Mouse (Mus musculus): ENCODE results near the gene Fgfr2. TPM values are rescaled to one million over a fixed set of nuclear protein-coding genes. Genes with fewer than 3 reads are reported as not detected.

Fgfr2 gene
- total RNA-seq, 1 experiment = 37.5 TPM

DNA sequence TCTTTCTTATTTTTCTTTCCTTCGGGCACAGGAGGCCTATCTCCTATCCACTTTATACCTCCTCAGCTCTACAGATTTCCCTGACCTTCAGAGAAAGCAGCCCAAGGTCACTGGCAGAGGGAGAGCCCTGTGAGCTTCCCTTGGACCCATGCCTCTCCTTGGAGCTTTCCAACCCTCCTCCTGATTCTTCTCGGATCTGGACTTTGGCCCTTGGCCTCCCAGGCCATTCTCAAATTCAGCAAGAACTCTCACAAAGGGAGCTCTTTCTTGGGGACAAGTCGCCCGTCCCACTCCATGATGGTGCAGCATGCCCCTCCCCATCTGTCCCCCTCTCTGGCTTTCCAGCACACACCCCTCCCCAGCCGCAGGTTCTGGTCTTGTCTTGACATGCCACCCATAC, 2172.1 kb downstream of the Fgfr2 start:
- no peak for DNase-seq (ENCODE audit: low read depth, low spot score)
- Histone ChIP-seq H3K9me3 (ENCODE audit: control insufficient read depth, insufficient read depth, low read depth, low read length) (no peaks in the 10 kb centered on the region), H3K4me3 (ENCODE audit: insufficient read depth in 1 of 2, low read depth in 1 of 2, low read length in 2 of 2, poor library complexity in 1 of 2, severe bottlenecking in 1 of 2) (no peak overlapping the region), H3K9ac (ENCODE audit: insufficient read depth, low read depth, low read length, poor library complexity, severe bottlenecking) (peak overlapping the region; percentile 36; the same call in 1 of the 2 replicates), H3K4me1 (ENCODE audit: control insufficient read depth in 2 of 2, insufficient read depth in 2 of 2, low read length in 2 of 2, poor library complexity in 1 of 2) (peaks cover 2 to 14% of the 10 kb centered on the region in 2 experiments; a peak in 2 of 4 replicates), H3K36me3 (ENCODE audit: control insufficient read depth, insufficient read depth, low read length, poor library complexity, severe bottlenecking) (no peaks in the 10 kb centered on the region), H3K27ac (ENCODE audit: insufficient read depth, low read depth, low read length, poor library complexity, severe bottlenecking) (peak overlapping the region; percentile 47; the same call in 1 of the 2 replicates)
- TF ChIP-seq CHD2 (IDR thresholded peaks at IDR 0.05; ENCODE audit: low read depth, low read length) (no peak), HCFC1 (IDR thresholded peaks at IDR 0.05; ENCODE audit: borderline replicate concordance, insufficient read depth, low read length) (no peak), MAFK (IDR thresholded peaks at IDR 0.05; ENCODE audit: insufficient read depth, low read depth, low read length) (no peak), ZNF384 (IDR thresholded peaks at IDR 0.05; ENCODE audit: low read depth, low read length) (no peak), ZC3H11A (IDR thresholded peaks at IDR 0.05; ENCODE audit: borderline replicate concordance, low read depth, low read length) (no peak)
- in situ Hi-C loops (cut with MboI; ENCODE audit: low sequenced_read_pairs in 2 of 2, unreplicated experiment in 2 of 2) = no loop called here

DNA sequence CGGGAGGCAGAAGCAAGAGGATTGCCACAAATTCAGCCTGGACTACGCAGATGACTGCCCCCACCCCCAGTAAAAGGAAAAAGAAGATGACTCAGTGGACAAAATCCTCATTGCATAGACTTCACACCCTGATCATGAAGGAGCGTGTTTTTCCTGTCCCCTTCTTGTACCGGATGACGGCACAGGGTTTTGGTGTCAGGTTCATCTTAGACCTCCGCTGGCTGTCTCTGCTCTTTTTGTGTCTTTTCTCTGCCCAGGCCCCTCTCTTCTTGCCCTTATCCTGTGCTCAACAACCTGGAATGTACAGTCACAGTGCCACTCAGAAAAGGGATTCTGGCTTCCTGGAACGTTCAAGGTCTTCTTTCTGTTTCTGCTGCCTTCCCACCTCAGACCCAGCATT, 2172.7 kb downstream of the Fgfr2 start:
- Histone ChIP-seq H3K36me3 (ENCODE audit: control insufficient read depth, insufficient read depth, low read length, poor library complexity, severe bottlenecking) (no peaks in the 10 kb centered on the region), H3K9ac (ENCODE audit: insufficient read depth, low read depth, low read length, poor library complexity, severe bottlenecking) (peak overlapping the region; percentile 36; the same call in 1 of the 2 replicates), H3K9me3 (ENCODE audit: control insufficient read depth, insufficient read depth, low read depth, low read length) (no peaks in the 10 kb centered on the region), H3K4me1 (ENCODE audit: control insufficient read depth in 2 of 2, insufficient read depth in 2 of 2, low read length in 2 of 2, poor library complexity in 1 of 2) (peaks cover 2 to 16% of the 10 kb centered on the region in 2 experiments; a peak in 2 of 4 replicates), H3K4me3 (ENCODE audit: insufficient read depth in 1 of 2, low read depth in 1 of 2, low read length in 2 of 2, poor library complexity in 1 of 2, severe bottlenecking in 1 of 2) (no peak overlapping the region), H3K27ac (ENCODE audit: insufficient read depth, low read depth, low read length, poor library complexity, severe bottlenecking) (peak overlapping the region; percentile 47; the same call in 1 of the 2 replicates)
- no peak for DNase-seq (ENCODE audit: low read depth, low spot score)
- in situ Hi-C loops (cut with MboI; ENCODE audit: low sequenced_read_pairs in 2 of 2, unreplicated experiment in 2 of 2) = no loop called here
- no peak for TF ChIP-seq CHD2 (IDR thresholded peaks at IDR 0.05; ENCODE audit: low read depth, low read length)
- no peak for TF ChIP-seq ZNF384 (IDR thresholded peaks at IDR 0.05; ENCODE audit: low read depth, low read length)
- no peak for TF ChIP-seq MAFK (IDR thresholded peaks at IDR 0.05; ENCODE audit: insufficient read depth, low read depth, low read length)
- no peak for TF ChIP-seq ZC3H11A (IDR thresholded peaks at IDR 0.05; ENCODE audit: borderline replicate concordance, low read depth, low read length)
- TF ChIP-seq HCFC1 (IDR thresholded peaks at IDR 0.05; ENCODE audit: borderline replicate concordance, insufficient read depth, low read length) = no peak

DNA sequence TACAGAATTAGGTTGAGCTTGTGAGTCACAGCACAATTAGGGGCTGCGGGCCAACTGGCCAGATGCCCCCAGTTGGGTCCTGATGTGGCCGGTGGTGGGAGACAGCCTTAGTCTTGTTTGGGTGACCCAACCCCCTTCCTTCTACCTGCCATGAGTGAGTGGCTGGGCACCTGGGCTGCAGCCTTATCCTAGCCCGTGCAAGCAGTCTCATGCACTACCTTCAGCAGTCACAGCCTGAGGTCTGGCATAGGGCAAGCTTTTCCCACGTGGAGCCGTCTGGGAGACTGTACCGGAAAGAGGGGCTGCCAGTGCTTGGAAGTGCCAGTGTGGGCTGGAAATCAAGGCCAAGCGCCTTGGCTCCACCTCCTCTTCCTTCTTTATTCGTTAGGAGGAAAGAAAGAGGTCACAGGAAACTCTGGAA, 2173.8 kb downstream of the Fgfr2 start:
- Histone ChIP-seq H3K4me3 (ENCODE audit: insufficient read depth in 1 of 2, low read depth in 1 of 2, low read length in 2 of 2, poor library complexity in 1 of 2, severe bottlenecking in 1 of 2) (peak overlapping the region; percentile 30 to 68), H3K27ac (ENCODE audit: insufficient read depth, low read depth, low read length, poor library complexity, severe bottlenecking) (peak overlapping the region; percentile 90; the same call in 1 of the 2 replicates), H3K9me3 (ENCODE audit: control insufficient read depth, insufficient read depth, low read depth, low read length) (no peaks in the 10 kb centered on the region), H3K36me3 (ENCODE audit: control insufficient read depth, insufficient read depth, low read length, poor library complexity, severe bottlenecking) (no peaks in the 10 kb centered on the region), H3K4me1 (ENCODE audit: control insufficient read depth in 2 of 2, insufficient read depth in 2 of 2, low read length in 2 of 2, poor library complexity in 1 of 2) (peaks cover 9 to 24% of the 10 kb centered on the region in 2 experiments; a peak in 3 of 4 replicates), H3K9ac (ENCODE audit: insufficient read depth, low read depth, low read length, poor library complexity, severe bottlenecking) (peak overlapping the region; percentile 77; the same call in 1 of the 2 replicates)
- DNase-seq (ENCODE audit: low read depth, low spot score) = no peak
- TF ChIP-seq ZNF384 (IDR thresholded peaks at IDR 0.05; ENCODE audit: low read depth, low read length) = no peak
- no peak for TF ChIP-seq CHD2 (IDR thresholded peaks at IDR 0.05; ENCODE audit: low read depth, low read length)
- TF ChIP-seq ZC3H11A (IDR thresholded peaks at IDR 0.05; ENCODE audit: borderline replicate concordance, low read depth, low read length) = no peak
- no peak for TF ChIP-seq HCFC1 (IDR thresholded peaks at IDR 0.05; ENCODE audit: borderline replicate concordance, insufficient read depth, low read length)
- no peak for TF ChIP-seq MAFK (IDR thresholded peaks at IDR 0.05; ENCODE audit: insufficient read depth, low read depth, low read length)
- in situ Hi-C loops (cut with MboI; ENCODE audit: low sequenced_read_pairs in 2 of 2, unreplicated experiment in 2 of 2) = no loop called here

DNA sequence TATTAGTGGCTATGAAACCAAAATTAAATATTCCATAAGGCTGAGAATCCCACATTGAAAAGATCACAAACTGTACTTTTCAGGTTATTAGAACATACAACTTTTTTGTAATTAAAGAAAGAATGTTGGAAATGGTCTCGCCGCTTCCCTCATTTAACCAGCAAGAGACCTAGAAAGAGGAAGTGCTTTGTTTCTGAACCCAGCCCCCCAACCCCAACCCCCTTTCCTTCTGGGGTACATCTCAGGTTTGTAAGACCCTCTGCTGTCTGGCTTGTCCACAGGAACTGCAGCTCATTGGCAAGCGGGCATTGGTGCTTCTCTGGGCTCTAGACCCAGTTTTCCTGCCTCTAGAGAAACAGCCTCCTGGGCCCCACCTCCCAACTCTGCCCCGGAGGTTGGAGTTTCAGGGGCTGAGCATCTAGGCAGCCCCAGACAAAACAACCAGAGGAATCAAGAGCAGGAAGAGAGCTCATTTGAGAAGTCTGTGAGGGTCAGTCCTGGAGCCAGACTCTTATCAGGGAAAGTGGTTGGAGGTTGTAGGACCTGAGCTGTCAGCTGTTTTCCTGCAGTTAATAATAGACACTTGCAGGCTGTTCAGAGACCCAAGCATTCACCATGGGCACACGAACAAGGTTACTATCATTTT, 2174.5 kb downstream of the Fgfr2 start:
- TF ChIP-seq ZNF384 (IDR thresholded peaks at IDR 0.05; ENCODE audit: low read depth, low read length) (no peak), MAFK (IDR thresholded peaks at IDR 0.05; ENCODE audit: insufficient read depth, low read depth, low read length) (no peak), CHD2 (IDR thresholded peaks at IDR 0.05; ENCODE audit: low read depth, low read length) (no peak), HCFC1 (IDR thresholded peaks at IDR 0.05; ENCODE audit: borderline replicate concordance, insufficient read depth, low read length) (no peak), ZC3H11A (IDR thresholded peaks at IDR 0.05; ENCODE audit: borderline replicate concordance, low read depth, low read length) (no peak)
- Histone ChIP-seq H3K4me3 (ENCODE audit: insufficient read depth in 1 of 2, low read depth in 1 of 2, low read length in 2 of 2, poor library complexity in 1 of 2, severe bottlenecking in 1 of 2) (peak overlapping the region; percentile 30 to 68; a peak in 2 of 4 replicates), H3K36me3 (ENCODE audit: control insufficient read depth, insufficient read depth, low read length, poor library complexity, severe bottlenecking) (no peaks in the 10 kb centered on the region), H3K9me3 (ENCODE audit: control insufficient read depth, insufficient read depth, low read depth, low read length) (no peaks in the 10 kb centered on the region), H3K4me1 (ENCODE audit: control insufficient read depth in 2 of 2, insufficient read depth in 2 of 2, low read length in 2 of 2, poor library complexity in 1 of 2) (peaks cover 9 to 27% of the 10 kb centered on the region in 2 experiments; a peak in 3 of 4 replicates), H3K27ac (ENCODE audit: insufficient read depth, low read depth, low read length, poor library complexity, severe bottlenecking) (peak overlapping the region; percentile 90; the same call in 1 of the 2 replicates), H3K9ac (ENCODE audit: insufficient read depth, low read depth, low read length, poor library complexity, severe bottlenecking) (peak overlapping the region; percentile 77; the same call in 1 of the 2 replicates)
- DNase-seq (ENCODE audit: low read depth, low spot score) = no peak
- in situ Hi-C loops (cut with MboI; ENCODE audit: low sequenced_read_pairs in 2 of 2, unreplicated experiment in 2 of 2) = no loop called here
